Mouse (Mus musculus): ENCODE results near the gene Cnpy4. TPM values are rescaled to one million over a fixed set of nuclear protein-coding genes. Genes with fewer than 3 reads are reported as not detected.
"Not testable (repeated sequence)": the region's sequence is repeated elsewhere in the genome, so short reads cannot be mapped to it uniquely, and the experiment has no call there.

The Cnpy4 gene
- total and polyA plus RNA-seq, 3 experiments = 7.8 to 12.1 TPM; not detected in 1

GRCm38 (mm10) chr5:138207253-138207652, 20.0 kb downstream of the Cnpy4 start:
- no peaks in the 10 kb centered on the region for H3K9me3 ChIP-seq (replicated peaks; ENCODE audit: insufficient read depth, low read length)
- H3K27ac ChIP-seq (ENCODE audit: control insufficient read depth, low read depth, low read length) = no peak overlapping the region
- H3K27me3 ChIP-seq (ENCODE audit: control insufficient read depth in 1 of 2, insufficient read depth in 2 of 2, low read length in 2 of 2) = no peaks in the 10 kb centered on the region
- H3K9ac ChIP-seq (ENCODE audit: control insufficient read depth, low read depth, low read length, poor library complexity, severe bottlenecking) = no peak overlapping the region
- no peaks in the 10 kb centered on the region for H3K79me2 ChIP-seq (ENCODE audit: control insufficient read depth, insufficient read depth, low read length, poor library complexity)
- no peak for TF ChIP-seq CHD1 (IDR thresholded peaks at IDR 0.05; ENCODE audit: low read depth, low read length)
- TF ChIP-seq NRF1 (IDR thresholded peaks at IDR 0.05; ENCODE audit: insufficient read depth, low read depth, low read length, poor library complexity, severe bottlenecking) = no peak
- no peak for TF ChIP-seq ZC3H11A (IDR thresholded peaks at IDR 0.05; ENCODE audit: low read depth, low read length)
- TF ChIP-seq ETS1 (IDR thresholded peaks at IDR 0.05; ENCODE audit: low read depth, low read length) = no peak
- TF ChIP-seq SMC3 (IDR thresholded peaks at IDR 0.05; ENCODE audit: low read depth, low read length) = no peak
- TF ChIP-seq CHD2 (IDR thresholded peaks at IDR 0.05; ENCODE audit: low read length) = no peak
- no peak for TF ChIP-seq RCOR1 (IDR thresholded peaks at IDR 0.05; ENCODE audit: low read depth, low read length)
- no peak for TF ChIP-seq EP300 (IDR thresholded peaks at IDR 0.05; ENCODE audit: low read depth in 1 of 2, low read length in 2 of 2)
- TF ChIP-seq ELF1 (IDR thresholded peaks at IDR 0.05; ENCODE audit: low read depth, low read length) = no peak
- TF ChIP-seq ZKSCAN1 (IDR thresholded peaks at IDR 0.05; ENCODE audit: low read depth, low read length) = no peak
- TF ChIP-seq E2F4 (IDR thresholded peaks at IDR 0.05; ENCODE audit: borderline replicate concordance, low read depth, low read length) = no peak
- TF ChIP-seq KAT2A (conservative IDR thresholded peaks at IDR 0.05; ENCODE audit: low read depth, low read length) = no peak
- no peak for TF ChIP-seq POLR2AphosphoS5 (IDR thresholded peaks at IDR 0.05; ENCODE audit: borderline replicate concordance, low read depth, low read length)
- TF ChIP-seq GABPA (IDR thresholded peaks at IDR 0.05; ENCODE audit: low read depth, low read length) = no peak
- no peak for TF ChIP-seq TAL1 (IDR thresholded peaks at IDR 0.05; ENCODE audit: low read length)
- DNase-seq (ENCODE audit: low read depth, low spot score) = no peak
- no peak overlapping the region for H3K4me3 ChIP-seq (ENCODE audit: control insufficient read depth in 1 of 2, insufficient read depth in 1 of 2, low read depth in 2 of 2, low read length in 2 of 2)
- H3K36me3 ChIP-seq (ENCODE audit: control insufficient read depth in 1 of 2, insufficient read depth in 2 of 2, low read length in 2 of 2) = no peaks in the 10 kb centered on the region
- no peaks in the 10 kb centered on the region for H3K4me1 ChIP-seq (ENCODE audit: control insufficient read depth in 1 of 2, insufficient read depth in 2 of 2, low read length in 2 of 2)

- no peaks in the 10 kb centered on the region for H3K27me3 ChIP-seq (ENCODE audit: control insufficient read depth in 1 of 2, insufficient read depth in 2 of 2, low read length in 2 of 2)
- no peak overlapping the region for H3K27ac ChIP-seq (ENCODE audit: control insufficient read depth, low read depth, low read length)
- H3K4me1 ChIP-seq (ENCODE audit: control insufficient read depth in 1 of 2, insufficient read depth in 2 of 2, low read length in 2 of 2) = no peaks in the 10 kb centered on the region
- no peaks in the 10 kb centered on the region for H3K79me2 ChIP-seq (ENCODE audit: control insufficient read depth, insufficient read depth, low read length, poor library complexity)
- no peaks in the 10 kb centered on the region for H3K36me3 ChIP-seq (ENCODE audit: control insufficient read depth in 1 of 2, insufficient read depth in 2 of 2, low read length in 2 of 2)
- no peak overlapping the region for H3K9ac ChIP-seq (ENCODE audit: control insufficient read depth, low read depth, low read length, poor library complexity, severe bottlenecking)
- H3K9me3 ChIP-seq (replicated peaks; ENCODE audit: insufficient read depth, low read length) = no peaks in the 10 kb centered on the region
- TF ChIP-seq MAFK (IDR thresholded peaks at IDR 0.05; ENCODE audit: borderline replicate concordance, low read depth, low read length) = no peak
- no peak for TF ChIP-seq USF1 (IDR thresholded peaks at IDR 0.05; ENCODE audit: low read depth, low read length)
- TF ChIP-seq MAZ (IDR thresholded peaks at IDR 0.05; ENCODE audit: low read depth, low read length) = no peak
- TF ChIP-seq HCFC1 (IDR thresholded peaks at IDR 0.05; ENCODE audit: low read depth, low read length) = no peak
- no peak for DNase-seq (ENCODE audit: low read depth, low spot score)
- no peak overlapping the region for H3K4me3 ChIP-seq (ENCODE audit: control insufficient read depth in 1 of 2, insufficient read depth in 1 of 2, low read depth in 2 of 2, low read length in 2 of 2)
Measured at GRCm38 (mm10) chr5:138207873-138208272, 20.6 kb downstream of the Cnpy4 start.

- not testable (repeated sequence) for H3K79me2 ChIP-seq (ENCODE audit: control insufficient read depth, insufficient read depth, low read length, poor library complexity); H3K9ac ChIP-seq (ENCODE audit: control insufficient read depth, low read depth, low read length, poor library complexity, severe bottlenecking); H3K36me3 ChIP-seq (ENCODE audit: control insufficient read depth in 1 of 2, insufficient read depth in 2 of 2, low read length in 2 of 2); H3K4me1 ChIP-seq (ENCODE audit: control insufficient read depth in 1 of 2, insufficient read depth in 2 of 2, low read length in 2 of 2); H3K27ac ChIP-seq (ENCODE audit: control insufficient read depth, low read depth, low read length); H3K27me3 ChIP-seq (ENCODE audit: control insufficient read depth in 1 of 2, insufficient read depth in 2 of 2, low read length in 2 of 2); H3K9me3 ChIP-seq (replicated peaks; ENCODE audit: insufficient read depth, low read length); DNase-seq (ENCODE audit: low read depth, low spot score); H3K4me3 ChIP-seq (ENCODE audit: control insufficient read depth in 1 of 2, insufficient read depth in 1 of 2, low read depth in 2 of 2, low read length in 2 of 2)
Measured at GRCm38 (mm10) chr5:138216632-138217031, 29.3 kb downstream of the Cnpy4 start.

Measured in MEL (cell line).